Mouse (Mus musculus) midbrain, embryonic 10.5 days (tissue): ENCODE measurements around the gene Cela2a. TPM values are rescaled to one million over a fixed set of nuclear protein-coding genes. Genes with fewer than 3 reads are reported as not detected.

Source experiments
- DNase-seq: peaks from one replicate; pipeline ENCODE4 v3.0.0-alpha.2; 2017; ENCODE audit warnings: low spot score
- H3K27ac ChIP-seq: fragments of 300-500 bp; sonication (generic); replicated peaks from 2 replicates; pipeline ENCODE4 v1.5.1; 2016; ENCODE audit warnings: mild to moderate bottlenecking
- H3K27me3 ChIP-seq: fragments of 300-500 bp; sonication (generic); 2 replicates; pipeline ENCODE4 v1.6.1; 2016; ENCODE audit warnings: low read depth, mild to moderate bottlenecking; ENCODE audit not compliant: poor library complexity, severe bottlenecking
- H3K36me3 ChIP-seq: fragments of 300-500 bp; sonication (generic); 2 replicates; pipeline ENCODE4 v1.6.1; 2016; ENCODE audit warnings: mild to moderate bottlenecking, moderate library complexity
- H3K4me1 ChIP-seq: fragments of 300-500 bp; sonication (generic); 2 replicates; pipeline ENCODE4 v1.6.1; 2016
- H3K4me3 ChIP-seq: fragments of 300-500 bp; sonication (generic); 2 replicates; pipeline ENCODE4 v1.5.1; 2016; ENCODE audit warnings: mild to moderate bottlenecking, moderate library complexity
- H3K9me3 ChIP-seq: fragments of 300-500 bp; sonication (generic); replicated peaks from 2 replicates; pipeline ENCODE4 v1.6.1; 2016; ENCODE audit warnings: mild to moderate bottlenecking
- WGBS: fragments of 180-500 bp; shearing (Covaris S2); methylation state at CpG from one replicate; pipeline ENCODE4 v1.1.7; 2016; 5-methylcytosine and 5-hydroxymethylcytosine counted together
- polyA plus RNA-seq: library from polyadenylated mRNA; unstranded; fragments of >200 nt; fragmentation: Nextera tagmentation; extraction: Ambion mirVana; gene quantifications from 2 replicates; pipeline ENCODE4 v1.2.1, GENCODE M21; 2016

Cela2a gene
- polyA plus RNA-seq, 1 experiment from 2014 or later = not detected

DNA sequence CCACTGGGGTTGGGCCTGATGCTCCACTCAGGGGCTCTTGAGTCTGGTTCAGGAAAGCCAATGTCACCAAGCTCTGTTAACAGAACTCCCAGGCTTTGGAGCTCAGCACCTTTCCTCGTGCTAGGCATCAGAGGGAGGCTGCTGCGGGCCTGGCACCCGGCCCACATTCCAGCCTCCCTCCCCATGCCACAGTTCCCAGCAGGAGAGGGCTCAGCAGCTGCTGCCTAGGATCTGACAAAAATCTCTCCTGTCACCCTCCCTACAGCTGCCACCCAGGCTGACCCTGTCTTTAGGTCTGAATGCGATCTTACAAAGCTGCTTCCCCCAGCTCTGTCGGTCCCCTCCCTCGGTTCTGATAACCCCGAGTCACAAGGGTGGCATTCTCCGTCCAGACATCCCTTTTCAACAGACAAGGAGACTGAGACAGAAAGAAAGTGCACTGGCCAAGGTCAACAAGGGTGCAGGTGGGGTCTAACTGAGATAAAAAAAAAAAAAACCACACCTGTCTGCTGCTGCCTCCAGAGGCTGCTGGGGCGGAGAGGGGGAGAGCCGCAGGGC lies 41.1 kb upstream of the Cela2a start:
- Histone ChIP-seq H3K9me3 (no peaks in the 10 kb centered on the region), H3K36me3 (peaks cover 31% of the 10 kb centered on the region), H3K4me1 (peaks cover 31% of the 10 kb centered on the region), H3K27ac (peak overlapping the region; percentile 61), H3K27me3 (peaks cover 3% of the 10 kb centered on the region; the same call in 1 of the 2 replicates), H3K4me3 (no peak overlapping the region)
- WGBS = 28% methylated on average over 10 of the region's 10 CpGs
- no peak for DNase-seq

DNA sequence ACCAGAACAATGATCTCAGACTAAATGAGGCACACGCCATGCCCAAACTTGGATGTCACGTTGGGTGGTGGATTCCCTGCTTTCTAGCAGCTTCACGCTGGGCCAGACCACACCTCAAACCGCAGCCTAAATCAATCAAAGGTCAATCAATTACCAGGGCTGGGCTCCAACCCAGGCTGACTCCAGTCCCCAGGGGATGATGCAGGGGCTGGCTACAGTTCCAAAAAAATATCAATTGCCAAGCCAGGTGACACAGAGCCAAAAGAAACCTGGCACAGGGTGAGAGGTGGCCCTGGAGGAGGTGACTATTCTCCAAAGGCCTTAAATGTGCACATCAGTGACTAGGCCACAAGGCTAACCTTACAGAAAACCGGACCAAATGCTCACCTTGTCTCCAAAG lies 39.6 kb upstream of the Cela2a start:
- Histone ChIP-seq H3K9me3 (no peaks in the 10 kb centered on the region), H3K27ac (no peak overlapping the region), H3K27me3 (no peaks in the 10 kb centered on the region; the same call in 1 of the 2 replicates), H3K36me3 (peaks cover 36% of the 10 kb centered on the region), H3K4me1 (peaks cover 26% of the 10 kb centered on the region), H3K4me3 (no peak overlapping the region)
- no peak for DNase-seq
- 88% methylated on average over 5 of the region's 5 CpGs for WGBS

GRCm38 (mm10) chr4:141865006-141865405 lies 39.0 kb upstream of the Cela2a start:
- WGBS = 96% methylated on average over 5 of the region's 5 CpGs
- Histone ChIP-seq H3K4me1 (peaks cover 26% of the 10 kb centered on the region), H3K9me3 (no peaks in the 10 kb centered on the region), H3K4me3 (no peak overlapping the region), H3K27me3 (no peaks in the 10 kb centered on the region), H3K36me3 (peaks cover 36% of the 10 kb centered on the region), H3K27ac (no peak overlapping the region)
- no peak for DNase-seq

DNA sequence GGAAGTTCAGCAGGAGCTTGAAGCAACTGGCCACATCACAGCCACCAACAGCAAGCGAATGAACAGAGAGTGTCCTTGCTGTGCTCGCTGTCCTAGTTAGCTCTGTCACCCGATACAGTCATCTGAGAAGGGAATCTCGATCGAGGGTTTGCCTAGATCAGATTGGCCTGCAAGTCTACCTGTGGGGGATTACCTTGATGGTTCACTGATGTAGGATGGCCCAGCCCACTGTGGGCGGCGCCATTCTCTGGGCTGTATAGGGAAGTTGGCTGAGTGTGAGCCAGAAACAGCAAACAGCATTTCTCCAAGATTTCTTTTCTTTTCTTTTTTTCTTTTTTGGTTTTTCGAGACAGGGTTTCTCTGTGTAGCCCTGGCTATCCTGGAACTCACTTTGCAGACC lies 38.5 kb upstream of the Cela2a start:
- H3K27me3 ChIP-seq = no peaks in the 10 kb centered on the region
- WGBS = 90% methylated on average over 8 of the region's 8 CpGs
- no peak overlapping the region for H3K27ac ChIP-seq
- H3K4me1 ChIP-seq = peaks cover 22% of the 10 kb centered on the region
- H3K36me3 ChIP-seq = peaks cover 37% of the 10 kb centered on the region
- DNase-seq = no peak
- no peaks in the 10 kb centered on the region for H3K9me3 ChIP-seq
- H3K4me3 ChIP-seq = no peak overlapping the region

GRCm38 (mm10) chr4:141863726-141864280 lies 37.8 kb upstream of the Cela2a start:
- peaks cover 42% of the 10 kb centered on the region for H3K36me3 ChIP-seq
- peaks cover 22% of the 10 kb centered on the region for H3K4me1 ChIP-seq
- no peaks in the 10 kb centered on the region for H3K27me3 ChIP-seq
- no peaks in the 10 kb centered on the region for H3K9me3 ChIP-seq
- no peak overlapping the region for H3K4me3 ChIP-seq
- WGBS = 93% methylated on average over 7 of the region's 7 CpGs
- DNase-seq = no peak
- H3K27ac ChIP-seq = no peak overlapping the region

DNA sequence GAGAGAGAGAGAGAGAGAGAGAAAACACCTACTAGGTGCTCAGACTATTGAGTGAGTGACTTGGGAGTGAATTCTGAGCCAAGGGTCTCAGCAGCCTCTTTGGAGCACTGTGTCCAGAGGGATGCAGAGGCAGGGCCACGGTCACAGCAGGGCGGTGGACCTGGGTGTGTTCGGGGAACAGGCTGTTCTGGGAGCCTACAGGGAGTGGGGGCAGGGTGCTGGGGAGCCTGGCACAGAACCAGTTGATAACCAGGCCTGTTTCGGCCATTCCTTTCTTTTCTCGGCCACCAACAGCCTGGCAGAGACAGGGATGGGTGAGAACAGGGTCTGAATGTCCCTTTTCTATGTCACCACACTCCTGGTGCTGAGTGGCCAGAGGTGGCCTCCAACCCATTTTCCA lies 36.9 kb upstream of the Cela2a start:
- Histone ChIP-seq H3K9me3 (no peaks in the 10 kb centered on the region), H3K4me1 (peaks cover 19% of the 10 kb centered on the region), H3K27me3 (no peaks in the 10 kb centered on the region), H3K27ac (peak overlapping the region; percentile 46; the same call in 1 of the 2 replicates), H3K4me3 (no peak overlapping the region), H3K36me3 (peaks cover 46% of the 10 kb centered on the region)
- 78% methylated on average over 5 of the region's 5 CpGs for WGBS
- no peak for DNase-seq

GRCm38 (mm10) chr4:141861591-141862295 lies 35.8 kb upstream of the Cela2a start:
- H3K4me3 ChIP-seq = no peak overlapping the region
- no peaks in the 10 kb centered on the region for H3K27me3 ChIP-seq
- H3K27ac ChIP-seq = 0 out of 2 replicates have a peak overlapping the region, but pooled peaks have one; percentile 13
- peaks cover 12% of the 10 kb centered on the region for H3K4me1 ChIP-seq
- DNase-seq = no peak
- H3K9me3 ChIP-seq = no peaks in the 10 kb centered on the region
- WGBS = 89% methylated on average over 17 of the region's 17 CpGs
- H3K36me3 ChIP-seq = peaks cover 46% of the 10 kb centered on the region

- no peaks in the 10 kb centered on the region for H3K27me3 ChIP-seq
- DNase-seq = no peak
- no peaks in the 10 kb centered on the region for H3K9me3 ChIP-seq
- no peak overlapping the region for H3K4me3 ChIP-seq
- H3K27ac ChIP-seq = peak overlapping the region; percentile 33; the same call in 1 of the 2 replicates
- H3K36me3 ChIP-seq = peaks cover 45% of the 10 kb centered on the region
- peaks cover 12% of the 10 kb centered on the region for H3K4me1 ChIP-seq
- 71% methylated on average over 19 of the region's 19 CpGs for WGBS
These were observed 34.4 kb upstream of the Cela2a start for GRCm38 (mm10) chr4:141860246-141860841.

DNA sequence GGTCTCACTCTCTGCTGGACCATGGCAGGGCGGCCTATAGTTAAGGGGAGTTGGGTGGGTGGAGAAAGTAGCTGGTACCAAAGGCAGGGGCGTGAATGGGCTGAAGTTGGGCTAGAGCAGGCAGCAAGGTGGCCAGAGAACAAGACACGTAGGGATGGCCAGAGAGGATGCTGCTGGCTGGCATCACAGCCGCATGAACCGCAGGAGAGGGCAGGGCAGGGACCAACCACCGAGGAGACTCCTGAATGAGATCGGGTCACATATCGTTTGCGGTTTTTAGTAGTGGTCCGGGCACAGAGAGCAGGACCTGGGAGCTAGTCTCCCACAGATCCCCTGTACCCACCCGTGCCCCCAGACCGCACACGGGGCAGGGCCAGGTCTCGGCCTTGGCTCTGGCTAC lies 33.4 kb upstream of the Cela2a start:
- H3K27me3 ChIP-seq = no peaks in the 10 kb centered on the region
- H3K4me1 ChIP-seq = peaks cover 12% of the 10 kb centered on the region
- H3K4me3 ChIP-seq = no peak overlapping the region
- WGBS = 94% methylated on average over 14 of the region's 14 CpGs
- no peaks in the 10 kb centered on the region for H3K9me3 ChIP-seq
- H3K27ac ChIP-seq = no peak overlapping the region; the same call in 1 of the 2 replicates
- peaks cover 36% of the 10 kb centered on the region for H3K36me3 ChIP-seq
- no peak for DNase-seq

DNA sequence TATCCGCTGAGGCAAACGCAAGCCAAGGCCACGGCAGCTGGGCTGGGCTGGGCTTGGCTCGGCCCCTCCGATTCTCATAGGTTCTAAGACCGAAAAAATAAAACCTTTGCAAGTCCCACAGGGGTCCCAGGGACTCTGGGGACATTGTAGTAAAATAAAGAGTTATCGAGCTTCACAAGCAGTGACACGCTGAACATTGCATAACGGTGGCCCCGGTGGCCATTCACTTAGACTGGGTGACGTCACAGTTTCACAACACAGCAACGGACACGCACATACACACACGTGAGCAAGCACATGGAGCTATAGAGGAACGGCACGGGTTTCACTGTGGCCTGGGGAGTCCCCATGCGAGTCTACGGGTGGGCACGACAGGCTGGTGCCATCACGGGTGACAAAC lies 32.5 kb upstream of the Cela2a start:
- no peak overlapping the region for H3K27ac ChIP-seq
- no peak overlapping the region for H3K4me3 ChIP-seq
- no peak for DNase-seq
- peaks cover 36% of the 10 kb centered on the region for H3K36me3 ChIP-seq
- 97% methylated on average over 20 of the region's 20 CpGs for WGBS
- H3K9me3 ChIP-seq = no peaks in the 10 kb centered on the region
- no peaks in the 10 kb centered on the region for H3K27me3 ChIP-seq
- peaks cover 12% of the 10 kb centered on the region for H3K4me1 ChIP-seq

DNA sequence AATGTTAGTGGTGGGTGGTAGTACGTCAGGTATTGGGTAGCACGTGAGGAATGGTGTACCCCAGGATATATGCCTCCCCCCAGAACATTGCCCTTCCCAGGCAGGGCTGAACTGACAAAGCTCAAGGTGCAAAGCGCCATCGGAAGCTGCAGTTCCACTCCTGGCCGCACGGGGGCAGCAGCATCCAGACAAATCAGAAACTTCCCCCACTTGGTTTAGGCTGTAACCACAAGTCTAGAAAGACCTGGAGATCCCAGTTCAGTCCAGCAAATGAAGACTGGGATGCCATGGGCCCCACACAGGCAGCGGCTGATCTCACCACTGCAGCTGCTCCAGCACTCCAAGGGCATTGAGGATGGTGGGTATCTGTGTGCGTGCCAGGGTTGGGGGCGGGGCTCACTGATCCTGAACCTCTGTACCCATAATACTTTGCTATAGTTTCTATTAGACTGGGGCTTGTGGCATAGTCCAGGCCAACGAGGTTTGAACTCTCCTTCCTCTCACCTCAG lies 31.5 kb upstream of the Cela2a start:
- WGBS = 23% methylated on average over 10 of the region's 10 CpGs
- no peaks in the 10 kb centered on the region for H3K27me3 ChIP-seq
- H3K27ac ChIP-seq = peak overlapping the region; percentile 65
- H3K4me1 ChIP-seq = peaks cover 12% of the 10 kb centered on the region
- no peaks in the 10 kb centered on the region for H3K9me3 ChIP-seq
- peak; percentile 83 for DNase-seq
- no peak overlapping the region for H3K4me3 ChIP-seq
- H3K36me3 ChIP-seq = peaks cover 36% of the 10 kb centered on the region

DNA sequence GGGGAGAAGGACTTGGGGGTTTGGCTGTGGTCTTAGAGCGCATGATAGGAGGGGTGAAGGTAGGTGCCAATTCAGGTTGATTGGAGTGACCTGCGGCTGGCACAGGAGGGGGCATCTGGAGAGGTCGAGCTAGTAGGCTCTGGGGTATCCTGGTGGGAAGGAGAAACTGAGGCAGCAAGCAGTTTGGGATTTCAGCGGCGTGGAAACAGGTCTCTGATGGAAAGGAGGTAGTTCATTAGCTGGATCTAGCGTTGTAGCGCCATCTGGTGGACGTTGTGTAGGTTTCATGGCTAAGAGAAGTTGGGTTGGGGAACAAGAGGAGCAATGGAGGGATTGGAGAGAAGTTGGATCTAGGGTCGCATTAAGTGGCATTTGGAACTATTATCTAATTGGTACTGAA lies 27.5 kb upstream of the Cela2a start:
- no peak overlapping the region for H3K27ac ChIP-seq
- no peaks in the 10 kb centered on the region for H3K36me3 ChIP-seq
- H3K4me3 ChIP-seq = no peak overlapping the region
- WGBS = 83% methylated on average over 9 of the region's 9 CpGs
- DNase-seq = peak; percentile 61
- peaks cover 4% of the 10 kb centered on the region for H3K4me1 ChIP-seq
- no peaks in the 10 kb centered on the region for H3K27me3 ChIP-seq
- no peaks in the 10 kb centered on the region for H3K9me3 ChIP-seq

- no peaks in the 10 kb centered on the region for H3K9me3 ChIP-seq
- H3K36me3 ChIP-seq = no peaks in the 10 kb centered on the region
- H3K27ac ChIP-seq = no peak within 1 kb of the TSS
- 81% methylated on average over 6 of the region's 6 CpGs for WGBS
- H3K4me1 ChIP-seq = no peaks in the 10 kb centered on the region
- H3K4me3 ChIP-seq = no peak within 1 kb of the TSS
- no peaks in the 10 kb centered on the region for H3K27me3 ChIP-seq
- DNase-seq = no peak
These were observed 20.0 kb upstream of the Cela2a start, which contains the start of gene Ctrc for GRCm38 (mm10) chr4:141845999-141846398. Ctrc (minus strand) TSS chr4:141846359.
